Mouse (Mus musculus): Measurements from ENCODE around the gene Tiam2. TPM values are rescaled to one million over a fixed set of nuclear protein-coding genes. Genes with fewer than 3 reads are reported as not detected.

The Tiam2 gene
- 1.1 and 2.2 TPM in 2 replicates for polyA plus RNA-seq (2012; ENCODE audit: insufficient read depth, insufficient read length, missing spikeins)

GRCm38 (mm10) chr17:3326148-3326902 lies at the start of gene Tiam2:
Gene Tiam2, plus strand, starts transcription at chr17:3326573.
- Histone ChIP-seq H3K4me3 (ENCODE audit: insufficient read depth, low read depth, low read length) (peak within 1 kb of the TSS; percentile 77), H3K4me1 (ENCODE audit: control insufficient read depth, insufficient read depth, insufficient read length, low read length) (no peaks in the 10 kb centered on the region; the same call in 1 of the 2 replicates), H3K27ac (replicated peaks; ENCODE audit: low read depth, low read length) (no peak within 1 kb of the TSS)

GRCm38 (mm10) chr17:3280321-3280720 lies 46.1 kb upstream of the Tiam2 start:
- H3K4me1 ChIP-seq (ENCODE audit: control insufficient read depth, insufficient read depth, insufficient read length, low read length), result no peaks in the 10 kb centered on the region
- no peak overlapping the region for H3K27ac ChIP-seq (replicated peaks; ENCODE audit: low read depth, low read length)
- H3K4me3 ChIP-seq (ENCODE audit: insufficient read depth, low read depth, low read length), result no peak overlapping the region

- Histone ChIP-seq H3K4me1 (ENCODE audit: control insufficient read depth, insufficient read depth, insufficient read length, low read length) (no peaks in the 10 kb centered on the region), H3K27ac (replicated peaks; ENCODE audit: low read depth, low read length) (no peak overlapping the region), H3K4me3 (ENCODE audit: insufficient read depth, low read depth, low read length) (no peak overlapping the region)
Measured at GRCm38 (mm10) chr17:3281939-3282338, 44.4 kb upstream of the Tiam2 start.

GRCm38 (mm10) chr17:3285030-3285671 lies 41.2 kb upstream of the Tiam2 start:
- H3K4me3 ChIP-seq (ENCODE audit: insufficient read depth, low read depth, low read length), result no peak overlapping the region
- H3K27ac ChIP-seq (replicated peaks; ENCODE audit: low read depth, low read length), result no peak overlapping the region
- no peaks in the 10 kb centered on the region for H3K4me1 ChIP-seq (ENCODE audit: control insufficient read depth, insufficient read depth, insufficient read length, low read length)

DNA sequence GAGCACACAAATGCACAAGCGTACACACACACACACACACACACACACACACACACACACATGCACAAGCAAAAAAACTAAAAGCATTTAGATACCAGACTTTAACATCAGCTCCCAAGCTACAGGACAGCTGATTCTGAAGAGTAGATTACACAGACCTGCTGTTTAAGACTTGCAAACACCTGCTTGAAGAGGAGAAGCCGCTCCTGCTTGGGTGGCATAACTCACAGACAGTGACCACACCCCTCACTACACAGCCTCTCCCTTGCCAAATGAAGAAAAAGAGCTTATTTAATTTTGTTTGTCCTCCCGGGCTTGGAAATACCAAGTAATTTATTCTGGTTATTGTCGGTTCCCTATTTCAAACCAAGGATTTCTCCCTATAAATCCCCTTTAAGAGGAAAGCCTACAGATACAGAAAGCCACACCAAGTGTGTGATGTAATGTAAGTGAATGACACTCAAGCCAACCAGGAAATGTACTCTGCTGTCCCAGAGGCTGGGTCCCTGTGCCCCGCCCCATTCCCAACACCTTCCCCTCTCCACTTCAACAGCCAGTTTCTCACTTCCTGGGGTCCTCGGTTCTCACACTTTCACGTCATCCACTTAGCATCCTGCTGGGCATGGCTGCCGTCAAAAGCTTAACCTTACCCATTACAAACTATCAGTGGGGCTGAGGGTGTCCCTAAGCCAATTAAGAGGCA lies 40.1 kb upstream of the Tiam2 start:
- Histone ChIP-seq H3K27ac (replicated peaks; ENCODE audit: low read depth, low read length) (no peak overlapping the region), H3K4me3 (ENCODE audit: insufficient read depth, low read depth, low read length) (no peak overlapping the region)

GRCm38 (mm10) chr17:3288341-3288740 lies 38.0 kb upstream of the Tiam2 start:
- no peaks in the 10 kb centered on the region for H3K4me1 ChIP-seq (ENCODE audit: control insufficient read depth, insufficient read depth, insufficient read length, low read length)
- no peak overlapping the region for H3K4me3 ChIP-seq (ENCODE audit: insufficient read depth, low read depth, low read length)
- H3K27ac ChIP-seq (replicated peaks; ENCODE audit: low read depth, low read length), result no peak overlapping the region

More for the DNA sequence above, 40.1 kb upstream of the Tiam2 start:
- H3K4me1 ChIP-seq (ENCODE audit: control insufficient read depth, insufficient read depth, insufficient read length, low read length), result no peaks in the 10 kb centered on the region

DNA sequence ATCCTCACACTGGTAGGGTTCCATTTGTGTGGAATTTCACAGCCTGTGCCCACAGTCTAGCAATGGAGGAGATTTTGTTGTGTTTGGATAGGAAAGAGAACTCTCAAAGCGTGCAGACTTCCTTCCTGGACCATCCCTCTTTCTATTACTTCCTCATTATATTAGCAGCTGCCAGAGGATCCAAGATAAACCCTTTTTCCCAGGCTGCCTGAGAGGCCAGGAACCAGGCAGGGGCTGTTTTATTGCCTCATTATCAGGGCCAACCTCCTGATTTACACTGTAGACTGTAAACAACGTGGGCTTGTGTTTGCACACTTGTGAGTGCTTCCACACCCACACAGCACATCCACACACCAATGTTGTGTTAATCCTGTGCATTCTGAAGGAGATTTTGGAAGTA lies 31.3 kb upstream of the Tiam2 start:
- Histone ChIP-seq H3K27ac (replicated peaks; ENCODE audit: low read depth, low read length) (no peak overlapping the region), H3K4me3 (ENCODE audit: insufficient read depth, low read depth, low read length) (no peak overlapping the region)

DNA sequence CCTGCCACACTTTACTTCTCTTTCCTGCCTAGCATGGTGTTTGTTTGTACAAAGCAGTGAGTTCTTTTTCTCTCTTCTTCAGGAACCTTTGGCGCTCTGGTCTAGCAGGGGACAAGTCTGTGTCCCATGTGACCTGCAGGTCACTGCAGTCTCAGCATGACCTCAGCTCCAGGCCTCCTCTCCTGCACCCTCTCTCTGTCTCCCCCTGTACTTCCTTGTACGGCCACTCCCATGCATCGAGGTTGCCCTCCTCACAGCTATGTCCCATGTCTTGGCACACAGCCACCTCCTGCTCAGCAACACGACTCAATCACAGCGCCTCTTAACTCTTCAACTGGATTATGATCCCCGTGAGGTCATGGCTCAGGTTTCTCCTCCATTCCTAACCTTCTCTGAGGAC lies 26.9 kb upstream of the Tiam2 start:
- Histone ChIP-seq H3K27ac (replicated peaks; ENCODE audit: low read depth, low read length) (no peak overlapping the region), H3K4me1 (ENCODE audit: control insufficient read depth, insufficient read depth, insufficient read length, low read length) (no peaks in the 10 kb centered on the region), H3K4me3 (ENCODE audit: insufficient read depth, low read depth, low read length) (no peak overlapping the region)

More for the DNA sequence above, 31.3 kb upstream of the Tiam2 start:
- H3K4me1 ChIP-seq (ENCODE audit: control insufficient read depth, insufficient read depth, insufficient read length, low read length), result no peaks in the 10 kb centered on the region

- H3K27ac ChIP-seq (replicated peaks; ENCODE audit: low read depth, low read length), result no peak overlapping the region
- H3K4me1 ChIP-seq (ENCODE audit: control insufficient read depth, insufficient read depth, insufficient read length, low read length), result no peaks in the 10 kb centered on the region
Measured at GRCm38 (mm10) chr17:3305926-3306325, 20.4 kb upstream of the Tiam2 start.

GRCm38 (mm10) chr17:3313711-3314624 lies 12.4 kb upstream of the Tiam2 start:
- H3K4me1 ChIP-seq (ENCODE audit: control insufficient read depth, insufficient read depth, insufficient read length, low read length), result no peaks in the 10 kb centered on the region
- no peak overlapping the region for H3K27ac ChIP-seq (replicated peaks; ENCODE audit: low read depth, low read length)
- H3K4me3 ChIP-seq (ENCODE audit: insufficient read depth, low read depth, low read length), result peak overlapping the region; percentile 78

More at GRCm38 (mm10) chr17:3305926-3306325, 20.4 kb upstream of the Tiam2 start:
- H3K4me3 ChIP-seq (ENCODE audit: insufficient read depth, low read depth, low read length), result no peak overlapping the region

DNA sequence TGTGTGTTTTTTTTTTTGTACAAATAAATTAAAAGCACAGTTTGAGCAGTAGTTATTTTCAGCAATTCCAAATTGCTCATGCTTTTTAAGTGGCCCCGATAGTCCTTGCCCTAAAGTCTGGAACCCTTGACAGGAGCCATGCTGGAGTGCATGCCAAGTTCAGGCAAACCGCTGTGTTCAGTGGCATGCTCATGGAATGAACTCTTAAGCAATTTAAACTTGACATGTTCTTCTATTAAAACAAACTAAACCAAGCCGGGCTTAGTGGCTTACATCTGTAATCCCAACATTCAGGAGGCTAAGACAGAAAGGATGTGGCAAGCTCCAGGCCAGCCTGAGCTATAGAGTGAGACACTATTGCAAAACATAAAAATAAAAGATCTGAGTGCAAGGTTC lies 11.8 kb upstream of the Tiam2 start:
- Histone ChIP-seq H3K4me1 (ENCODE audit: control insufficient read depth, insufficient read depth, insufficient read length, low read length) (no peaks in the 10 kb centered on the region), H3K27ac (replicated peaks; ENCODE audit: low read depth, low read length) (no peak overlapping the region), H3K4me3 (ENCODE audit: insufficient read depth, low read depth, low read length) (peak overlapping the region; percentile 78)

DNA sequence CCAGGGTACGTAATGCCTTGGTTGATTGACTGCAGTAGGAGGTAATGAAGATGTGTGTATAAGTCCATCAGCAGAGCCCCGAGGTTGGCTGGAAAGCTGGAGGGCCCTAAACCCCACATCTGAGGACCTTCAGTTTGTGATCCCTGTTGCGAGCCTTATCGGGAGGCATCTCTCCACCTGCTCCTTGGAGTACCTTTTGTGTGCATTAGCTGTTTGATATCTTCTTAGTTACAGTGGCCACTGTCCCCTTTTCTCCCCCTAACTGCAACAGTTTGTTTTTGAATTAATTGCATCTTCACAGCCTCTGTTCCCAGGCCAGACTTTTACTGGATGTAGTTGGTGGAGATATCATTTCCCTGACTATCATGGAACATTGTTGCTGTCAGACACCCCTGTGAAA lies 10.8 kb upstream of the Tiam2 start:
- Histone ChIP-seq H3K4me3 (ENCODE audit: insufficient read depth, low read depth, low read length) (no peak overlapping the region), H3K27ac (replicated peaks; ENCODE audit: low read depth, low read length) (no peak overlapping the region), H3K4me1 (ENCODE audit: control insufficient read depth, insufficient read depth, insufficient read length, low read length) (no peaks in the 10 kb centered on the region)

GRCm38 (mm10) chr17:3326903-3327279 lies 518 bp downstream of the Tiam2 start:
- Histone ChIP-seq H3K27ac (replicated peaks; ENCODE audit: low read depth, low read length) (no peak overlapping the region), H3K4me3 (ENCODE audit: insufficient read depth, low read depth, low read length) (peak overlapping the region; percentile 77), H3K4me1 (ENCODE audit: control insufficient read depth, insufficient read depth, insufficient read length, low read length) (no peaks in the 10 kb centered on the region; the same call in 1 of the 2 replicates)

DNA sequence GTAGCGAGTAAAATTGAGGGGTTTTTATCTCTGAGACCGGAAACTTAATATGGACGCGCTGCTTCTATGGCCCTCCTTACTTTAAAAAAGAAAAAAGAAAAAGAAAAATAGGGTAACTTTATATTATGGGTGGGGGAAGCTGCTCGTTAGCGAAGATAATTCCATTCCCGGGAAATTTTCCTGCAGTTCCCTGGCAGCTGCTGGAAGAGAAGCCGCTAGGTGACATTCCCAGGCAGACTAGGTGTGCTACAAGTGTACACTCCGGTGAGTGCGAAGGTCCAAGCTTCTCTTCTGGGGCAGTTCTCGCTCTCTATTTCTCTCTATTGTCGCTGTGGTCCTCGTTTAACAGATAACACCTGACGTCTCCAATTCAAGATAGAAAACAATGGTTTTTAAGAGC lies 962 bp downstream of the Tiam2 start:
- no peak overlapping the region for H3K27ac ChIP-seq (replicated peaks; ENCODE audit: low read depth, low read length)
- no peaks in the 10 kb centered on the region; the same call in 1 of the 2 replicates for H3K4me1 ChIP-seq (ENCODE audit: control insufficient read depth, insufficient read depth, insufficient read length, low read length)
- peak overlapping the region; percentile 77 for H3K4me3 ChIP-seq (ENCODE audit: insufficient read depth, low read depth, low read length)

Measured in brown adipose tissue, adult 24 weeks (tissue).